Mouse (Mus musculus): ENCODE data around the gene Pgam5. TPM values are rescaled to one million over a fixed set of nuclear protein-coding genes. Genes with fewer than 3 reads are reported as not detected.

The Pgam5 gene
- 71.6 and 76.9 TPM in 2 replicates for polyA plus RNA-seq (2014; fragmentation: Nextera tagmentation; extraction: Ambion mirVana)

DNA sequence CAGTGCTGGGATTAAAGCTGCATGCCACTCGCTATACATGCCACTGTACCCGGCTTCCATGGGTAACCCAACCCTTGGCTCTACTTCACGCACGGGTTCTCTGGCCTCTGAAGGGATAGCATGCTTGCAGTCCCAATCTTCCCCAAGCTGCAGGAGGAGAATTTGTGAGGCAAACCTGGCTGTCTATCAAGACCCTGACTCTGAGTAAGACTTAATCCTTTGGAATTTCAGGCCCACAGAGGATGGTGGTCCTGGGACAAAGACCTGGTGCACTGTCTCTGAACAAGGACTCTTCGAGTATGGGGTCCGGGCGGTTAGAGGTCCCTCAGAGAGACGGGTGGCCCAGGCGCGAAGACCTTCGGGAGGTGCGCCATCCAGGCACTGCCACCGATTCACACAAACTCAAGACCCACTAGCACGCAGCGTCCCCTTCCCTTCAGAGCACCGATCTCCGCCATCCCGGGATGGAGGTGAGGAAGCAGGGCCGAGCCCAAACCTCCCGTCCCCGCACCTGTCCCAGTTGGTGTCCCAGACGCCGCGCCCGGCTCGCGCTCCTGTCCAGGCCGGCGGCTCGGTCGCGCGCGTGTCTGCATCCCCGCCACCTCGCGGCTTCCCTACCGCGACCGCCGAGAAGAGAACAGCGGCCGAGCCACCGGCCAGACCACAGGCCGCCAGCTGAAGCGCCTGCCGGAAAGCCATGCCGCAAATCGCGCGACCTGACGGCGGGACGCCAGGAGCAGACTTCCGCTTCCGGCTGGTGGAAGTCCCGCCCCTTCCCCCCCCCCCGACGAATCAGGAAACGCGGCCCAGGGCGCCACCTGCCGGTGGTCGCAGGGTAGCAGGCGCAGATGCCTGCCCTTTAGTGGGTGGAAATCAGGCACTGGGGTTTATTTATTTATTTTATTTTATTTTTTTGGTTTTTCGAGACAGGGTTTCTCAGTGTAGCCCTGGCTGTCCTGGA lies at the start of gene Pgam5:
Pgam5 (minus strand) TSS at position 773 of the 961 bp plus-strand sequence.
- H3K4me3 ChIP-seq (ENCODE audit: low read depth, low read length), result peak within 1 kb of the TSS; percentile 100
- peaks cover 29% of the 10 kb centered on the region for H3K36me3 ChIP-seq (ENCODE audit: control insufficient read depth, insufficient read depth, low read length)
- ATAC-seq (replicated peaks; ENCODE audit: low FRiP score, low TSS enrichment, low read depth) (peak; percentile 93), DNase-seq (ENCODE audit: low spot score) (peak; percentile 97)
- no peaks in the 10 kb centered on the region for H3K27me3 ChIP-seq (replicated peaks; ENCODE audit: control insufficient read depth, insufficient read depth, low read length)
- H3K4me1 ChIP-seq (replicated peaks; ENCODE audit: control insufficient read depth, insufficient read depth, low read length), result peaks cover 6% of the 10 kb centered on the region
- H3K9me3 ChIP-seq (ENCODE audit: control insufficient read depth, low read length), result no peaks in the 10 kb centered on the region
- peak within 1 kb of the TSS; percentile 75 for H3K4me2 ChIP-seq (ENCODE audit: low read length)
- H3K9ac ChIP-seq (ENCODE audit: low read length), result peak within 1 kb of the TSS; percentile 90
- H3K27ac ChIP-seq (ENCODE audit: low read depth), result peak within 1 kb of the TSS; percentile 47; the same call in 1 of the 2 replicates
- WGBS, result under 1% methylated on average over 65 of the region's 66 CpGs

DNA sequence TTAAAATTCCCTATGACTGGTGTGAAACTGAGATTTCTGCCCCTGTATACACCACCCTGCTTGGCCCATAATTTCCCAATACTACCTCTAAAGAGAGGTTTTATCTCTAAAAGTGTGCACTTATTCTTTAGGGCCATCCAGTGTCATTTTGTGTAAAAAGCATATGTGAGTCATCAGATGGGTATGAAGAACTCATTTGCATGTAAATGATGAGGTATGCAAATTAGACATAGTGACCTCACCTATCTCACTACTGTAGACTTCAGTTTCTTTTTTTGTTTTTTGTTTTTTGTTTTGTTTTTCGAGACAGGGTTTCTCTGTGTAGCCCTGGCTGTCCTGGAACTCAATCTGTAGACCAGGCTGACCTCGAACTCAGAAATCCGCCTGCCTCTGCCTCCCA lies 43.4 kb upstream of the Pgam5 start:
- Histone ChIP-seq H3K36me3 (ENCODE audit: control insufficient read depth, insufficient read depth, low read length) (peaks cover 63% of the 10 kb centered on the region), H3K4me2 (ENCODE audit: low read length) (no peak overlapping the region), H3K4me1 (replicated peaks; ENCODE audit: control insufficient read depth, insufficient read depth, low read length) (no peaks in the 10 kb centered on the region), H3K9me3 (ENCODE audit: control insufficient read depth, low read length) (no peaks in the 10 kb centered on the region), H3K4me3 (ENCODE audit: low read depth, low read length) (no peak overlapping the region), H3K9ac (ENCODE audit: low read length) (no peak overlapping the region), H3K27me3 (replicated peaks; ENCODE audit: control insufficient read depth, insufficient read depth, low read length) (no peaks in the 10 kb centered on the region), H3K27ac (ENCODE audit: low read depth) (no peak overlapping the region)
- ATAC-seq (replicated peaks; ENCODE audit: low FRiP score, low TSS enrichment, low read depth), result no peak
- no peak for DNase-seq (ENCODE audit: low spot score)
- WGBS, result 84% methylated on average over 3 of the region's 3 CpGs

DNA sequence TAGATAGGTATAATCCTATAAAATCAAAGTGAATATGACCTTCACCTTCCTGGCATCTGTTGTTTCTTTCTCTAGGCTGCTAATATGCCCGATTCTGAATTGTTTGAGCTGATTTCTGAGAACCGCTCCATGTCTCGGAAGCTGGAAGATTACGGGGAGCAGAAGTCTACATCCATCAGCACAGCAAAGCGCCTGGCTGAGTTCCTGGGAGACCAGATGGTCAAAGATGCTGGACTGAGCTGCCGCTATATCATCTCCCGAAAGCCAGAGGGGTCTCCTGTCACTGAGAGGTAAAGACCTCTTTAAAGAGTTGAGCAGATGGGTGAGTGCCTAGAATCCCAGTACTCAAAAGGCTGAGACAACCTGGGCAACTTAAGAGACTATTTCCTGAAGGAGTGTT lies 39.1 kb upstream of the Pgam5 start:
- WGBS, result 97% methylated on average over 7 of the region's 7 CpGs
- H3K36me3 ChIP-seq (ENCODE audit: control insufficient read depth, insufficient read depth, low read length), result peaks cover 87% of the 10 kb centered on the region
- no peak overlapping the region for H3K4me2 ChIP-seq (ENCODE audit: low read length)
- H3K9ac ChIP-seq (ENCODE audit: low read length), result no peak overlapping the region
- no peak overlapping the region for H3K27ac ChIP-seq (ENCODE audit: low read depth)
- no peaks in the 10 kb centered on the region for H3K4me1 ChIP-seq (replicated peaks; ENCODE audit: control insufficient read depth, insufficient read depth, low read length)
- H3K4me3 ChIP-seq (ENCODE audit: low read depth, low read length), result no peak overlapping the region
- H3K9me3 ChIP-seq (ENCODE audit: control insufficient read depth, low read length), result no peaks in the 10 kb centered on the region
- DNase-seq (ENCODE audit: low spot score) (no peak), ATAC-seq (replicated peaks; ENCODE audit: low FRiP score, low TSS enrichment, low read depth) (no peak)
- H3K27me3 ChIP-seq (replicated peaks; ENCODE audit: control insufficient read depth, insufficient read depth, low read length), result no peaks in the 10 kb centered on the region

DNA sequence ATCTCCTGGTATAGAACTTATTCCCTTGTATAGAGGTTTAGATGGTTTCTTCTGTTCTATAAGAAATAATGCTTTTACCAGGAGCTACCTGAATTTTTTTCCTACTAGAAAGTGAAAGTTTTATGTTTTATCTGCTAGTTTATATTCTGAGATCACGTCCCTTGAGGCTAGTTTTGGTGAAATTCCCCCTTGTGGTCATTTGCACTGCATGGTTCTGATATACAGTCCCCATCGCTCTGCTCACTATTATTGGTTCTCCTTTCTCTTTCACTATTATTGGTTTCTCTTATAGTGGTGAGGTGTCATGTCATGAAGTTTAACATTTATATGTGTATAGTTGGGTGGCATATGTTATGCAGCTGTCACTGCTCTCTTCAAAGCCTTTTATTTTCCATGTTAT lies 30.9 kb upstream of the Pgam5 start:
- Histone ChIP-seq H3K9me3 (ENCODE audit: control insufficient read depth, low read length) (no peaks in the 10 kb centered on the region), H3K9ac (ENCODE audit: low read length) (no peak overlapping the region), H3K27ac (ENCODE audit: low read depth) (no peak overlapping the region), H3K36me3 (ENCODE audit: control insufficient read depth, insufficient read depth, low read length) (peaks cover 86% of the 10 kb centered on the region), H3K4me1 (replicated peaks; ENCODE audit: control insufficient read depth, insufficient read depth, low read length) (no peaks in the 10 kb centered on the region), H3K4me3 (ENCODE audit: low read depth, low read length) (no peak overlapping the region), H3K27me3 (replicated peaks; ENCODE audit: control insufficient read depth, insufficient read depth, low read length) (no peaks in the 10 kb centered on the region), H3K4me2 (ENCODE audit: low read length) (no peak overlapping the region)
- WGBS, result 89% methylated on average over 2 of the region's 2 CpGs
- no peak for DNase-seq (ENCODE audit: low spot score)
- no peak for ATAC-seq (replicated peaks; ENCODE audit: low FRiP score, low TSS enrichment, low read depth)

DNA sequence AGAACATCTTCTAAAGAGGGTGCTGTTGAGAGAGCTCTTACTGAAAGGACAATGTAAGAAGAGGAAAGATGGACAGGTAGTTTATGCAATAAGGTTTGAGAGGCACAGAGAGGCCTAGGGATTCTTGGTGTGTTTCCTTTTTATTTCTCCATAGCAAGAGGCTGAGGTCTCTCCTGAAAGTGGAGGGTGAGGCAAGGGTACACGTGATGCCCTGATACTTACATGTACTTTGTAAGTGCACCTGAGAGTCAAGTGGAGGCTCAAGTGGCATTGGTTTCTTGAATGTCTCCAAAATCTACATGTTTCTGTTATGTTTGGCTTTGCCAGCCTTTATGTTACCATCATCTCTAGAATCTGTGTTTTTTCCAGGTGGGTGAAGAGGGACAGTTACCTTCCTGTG lies 26.9 kb upstream of the Pgam5 start:
- Histone ChIP-seq H3K4me3 (ENCODE audit: low read depth, low read length) (no peak overlapping the region), H3K27ac (ENCODE audit: low read depth) (no peak overlapping the region), H3K27me3 (replicated peaks; ENCODE audit: control insufficient read depth, insufficient read depth, low read length) (no peaks in the 10 kb centered on the region), H3K9me3 (ENCODE audit: control insufficient read depth, low read length) (no peaks in the 10 kb centered on the region), H3K36me3 (ENCODE audit: control insufficient read depth, insufficient read depth, low read length) (peaks cover 88% of the 10 kb centered on the region), H3K9ac (ENCODE audit: low read length) (no peak overlapping the region), H3K4me2 (ENCODE audit: low read length) (no peak overlapping the region), H3K4me1 (replicated peaks; ENCODE audit: control insufficient read depth, insufficient read depth, low read length) (no peaks in the 10 kb centered on the region)
- no peak for ATAC-seq (replicated peaks; ENCODE audit: low FRiP score, low TSS enrichment, low read depth)
- 100% methylated on average over 1 of the region's 1 CpGs for WGBS
- DNase-seq (ENCODE audit: low spot score), result no peak

DNA sequence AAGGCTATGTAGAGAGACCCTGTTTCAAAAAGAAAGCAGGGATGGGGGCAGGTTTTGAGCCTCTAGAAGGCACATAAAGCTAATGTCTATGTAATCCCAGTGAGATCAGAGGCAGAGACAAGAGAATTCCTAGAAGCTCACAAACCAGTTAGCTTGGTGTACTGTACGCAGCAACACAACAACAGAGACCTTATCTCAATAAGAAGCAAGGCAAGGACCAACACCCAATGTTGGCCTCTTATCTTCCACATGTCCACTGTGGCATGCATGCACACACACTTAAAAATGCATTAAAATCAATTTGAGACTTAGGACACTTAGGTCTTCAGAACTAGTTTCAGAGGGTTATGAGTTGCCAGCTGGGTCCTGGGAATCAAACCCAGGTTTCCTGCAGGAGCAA lies 21.9 kb upstream of the Pgam5 start:
- no peak overlapping the region for H3K27ac ChIP-seq (ENCODE audit: low read depth)
- DNase-seq (ENCODE audit: low spot score) (no peak), ATAC-seq (replicated peaks; ENCODE audit: low FRiP score, low TSS enrichment, low read depth) (no peak)
- no peak overlapping the region for H3K4me2 ChIP-seq (ENCODE audit: low read length)
- peaks cover 66% of the 10 kb centered on the region for H3K36me3 ChIP-seq (ENCODE audit: control insufficient read depth, insufficient read depth, low read length)
- H3K4me3 ChIP-seq (ENCODE audit: low read depth, low read length), result no peak overlapping the region
- no peak overlapping the region for H3K9ac ChIP-seq (ENCODE audit: low read length)
- 94% methylated on average over 1 of the region's 1 CpGs for WGBS
- no peaks in the 10 kb centered on the region for H3K9me3 ChIP-seq (ENCODE audit: control insufficient read depth, low read length)
- peaks cover 4% of the 10 kb centered on the region; the same call in 1 of the 2 replicates for H3K4me1 ChIP-seq (replicated peaks; ENCODE audit: control insufficient read depth, insufficient read depth, low read length)
- H3K27me3 ChIP-seq (replicated peaks; ENCODE audit: control insufficient read depth, insufficient read depth, low read length), result no peaks in the 10 kb centered on the region

DNA sequence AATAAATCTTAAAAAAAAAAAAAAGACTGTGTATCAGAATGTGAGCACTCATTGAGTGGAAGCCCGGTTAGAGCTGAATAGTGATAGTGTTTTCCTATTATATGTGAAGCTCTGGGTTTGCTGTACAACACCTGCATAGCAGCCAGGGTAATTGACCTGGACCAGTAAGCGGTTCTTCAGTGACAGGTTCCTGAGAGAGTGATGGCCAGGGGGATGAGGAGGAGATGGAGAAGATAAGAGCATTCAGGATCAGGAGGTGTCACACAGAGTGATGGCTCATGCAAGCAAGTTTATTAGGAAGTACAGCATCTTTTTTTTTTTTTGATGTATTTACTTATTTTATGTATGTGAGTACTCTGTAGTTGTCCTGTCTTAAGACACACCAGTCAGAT lies 17.4 kb upstream of the Pgam5 start:
- 66% methylated on average over 2 of the region's 2 CpGs for WGBS
- Histone ChIP-seq H3K4me2 (ENCODE audit: low read length) (peak overlapping the region; percentile 63), H3K36me3 (ENCODE audit: control insufficient read depth, insufficient read depth, low read length) (peaks cover 25% of the 10 kb centered on the region), H3K27ac (ENCODE audit: low read depth) (no peak overlapping the region), H3K9ac (ENCODE audit: low read length) (peak overlapping the region; percentile 82; the same call in 1 of the 2 replicates), H3K4me3 (ENCODE audit: low read depth, low read length) (peak overlapping the region; percentile 84; the same call in 1 of the 2 replicates), H3K9me3 (ENCODE audit: control insufficient read depth, low read length) (no peaks in the 10 kb centered on the region), H3K27me3 (replicated peaks; ENCODE audit: control insufficient read depth, insufficient read depth, low read length) (peaks cover 15% of the 10 kb centered on the region), H3K4me1 (replicated peaks; ENCODE audit: control insufficient read depth, insufficient read depth, low read length) (peaks cover 9% of the 10 kb centered on the region)
- ATAC-seq (replicated peaks; ENCODE audit: low FRiP score, low TSS enrichment, low read depth) (no peak), DNase-seq (ENCODE audit: low spot score) (no peak)

DNA sequence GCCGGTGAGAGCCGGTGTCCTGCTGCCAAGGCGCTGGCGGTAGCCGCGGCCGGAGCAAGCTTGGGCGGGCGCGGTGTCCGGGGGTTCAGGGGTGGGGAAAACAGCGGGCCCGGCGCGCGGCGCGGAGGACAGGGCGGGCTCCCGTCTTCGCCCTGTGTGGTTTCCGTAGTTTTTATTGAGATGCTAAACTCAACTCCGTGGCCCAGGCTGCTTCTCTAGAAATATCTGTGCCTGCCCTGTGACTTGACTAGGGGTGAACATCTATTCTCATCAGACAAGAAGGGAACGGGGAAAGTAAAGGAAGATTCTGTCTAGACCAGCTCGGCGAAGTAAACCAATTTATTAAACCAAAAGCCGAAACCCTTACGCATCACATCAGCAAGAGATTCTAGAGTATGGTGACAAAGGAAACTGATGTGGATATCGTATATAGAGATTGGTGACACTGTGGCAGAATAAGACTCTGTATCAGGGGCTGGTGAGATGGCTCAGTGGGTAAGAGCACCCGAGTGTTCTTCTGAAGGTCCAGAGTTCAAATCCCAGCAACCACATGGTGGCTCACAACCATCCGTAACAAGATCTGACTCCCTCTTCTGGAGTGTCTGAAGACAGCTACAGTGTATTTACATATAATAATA lies 16.9 kb upstream of the Pgam5 start:
- Histone ChIP-seq H3K4me2 (ENCODE audit: low read length) (peak overlapping the region; percentile 63), H3K27ac (ENCODE audit: low read depth) (peak overlapping the region; percentile 38), H3K9ac (ENCODE audit: low read length) (peak overlapping the region; percentile 82), H3K36me3 (ENCODE audit: control insufficient read depth, insufficient read depth, low read length) (peaks cover 20% of the 10 kb centered on the region), H3K4me3 (ENCODE audit: low read depth, low read length) (peak overlapping the region; percentile 84), H3K9me3 (ENCODE audit: control insufficient read depth, low read length) (no peaks in the 10 kb centered on the region), H3K27me3 (replicated peaks; ENCODE audit: control insufficient read depth, insufficient read depth, low read length) (peaks cover 15% of the 10 kb centered on the region), H3K4me1 (replicated peaks; ENCODE audit: control insufficient read depth, insufficient read depth, low read length) (peaks cover 9% of the 10 kb centered on the region)
- 3% methylated on average over 30 of the region's 31 CpGs for WGBS
- DNase-seq (ENCODE audit: low spot score), result no peak
- peak; percentile 84 for ATAC-seq (replicated peaks; ENCODE audit: low FRiP score, low TSS enrichment, low read depth)

All from intestine, embryonic 14.5 days (tissue).